Mouse (Mus musculus): ENCODE measurements around the gene D130052B06Rik. TPM values are rescaled to one million over a fixed set of nuclear protein-coding genes. Genes with fewer than 3 reads are reported as not detected.

D130052B06Rik gene
- polyA plus RNA-seq, 1 experiment from 2014 or later: 0.07 TPM

DNA sequence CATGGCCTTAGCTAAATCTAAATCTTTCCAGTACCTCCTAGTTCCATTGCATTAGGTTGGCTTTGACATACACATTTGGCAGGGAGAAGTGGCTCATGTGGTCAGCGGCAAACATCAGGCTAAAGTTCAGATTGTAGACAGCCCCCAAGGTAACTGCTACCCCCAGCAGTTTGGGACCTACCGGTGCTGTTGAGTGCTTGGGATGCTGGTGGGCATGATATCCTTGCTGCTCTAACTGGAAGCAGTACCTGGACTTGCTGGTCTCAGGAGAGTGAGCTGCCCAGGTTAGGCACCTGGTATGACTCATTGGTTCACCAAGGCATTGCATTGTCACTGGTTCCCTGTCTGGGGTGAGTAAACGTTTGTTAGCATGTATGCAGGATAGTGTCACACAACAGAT, 8.3 kb upstream of the D130052B06Rik start:
- WGBS: 94% methylated on average over 3 of the region's 3 CpGs
- ATAC-seq (ENCODE audit: insufficient number of reproducible peaks, low FRiP score, low TSS enrichment, low read depth) (no peak), DNase-seq (ENCODE audit: low spot score) (no peak)
- Histone ChIP-seq H3K4me2 (ENCODE audit: low read depth, severe bottlenecking) (no peak overlapping the region), H3K27ac (replicated peaks; ENCODE audit: low read depth, low read length) (no peak overlapping the region), H3K27me3 (ENCODE audit: control insufficient read depth, insufficient read depth, low read length) (no peaks in the 10 kb centered on the region), H3K9me3 (ENCODE audit: control insufficient read depth, low read length) (no peaks in the 10 kb centered on the region), H3K4me3 (ENCODE audit: low read depth, low read length) (no peak overlapping the region), H3K9ac (ENCODE audit: low read length) (no peak overlapping the region), H3K36me3 (ENCODE audit: control insufficient read depth, insufficient read depth, low read length) (no peaks in the 10 kb centered on the region), H3K4me1 (ENCODE audit: control insufficient read depth, insufficient read depth, low read length) (no peaks in the 10 kb centered on the region)

DNA sequence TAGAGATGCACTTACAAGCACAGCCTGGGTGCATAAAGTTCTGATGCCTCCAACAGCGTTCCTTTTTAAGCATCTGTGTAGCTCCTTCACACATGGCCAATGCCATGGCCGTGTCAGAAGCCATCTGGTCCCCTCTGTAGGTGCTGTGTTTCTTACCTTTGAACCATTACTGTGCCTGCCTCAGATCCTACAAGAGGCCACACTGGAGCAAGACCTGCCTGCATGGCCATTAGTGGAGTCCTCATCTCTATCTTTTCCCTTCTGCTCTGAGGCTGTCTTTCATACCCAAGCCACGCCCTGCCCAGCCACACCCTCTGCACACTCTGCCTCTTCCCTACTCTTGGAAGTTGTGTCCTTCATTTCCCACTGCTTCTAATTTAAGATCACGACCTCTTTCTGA, 6.3 kb upstream of the D130052B06Rik start:
- ATAC-seq (ENCODE audit: insufficient number of reproducible peaks, low FRiP score, low TSS enrichment, low read depth) (no peak), DNase-seq (ENCODE audit: low spot score) (no peak)
- Histone ChIP-seq H3K9me3 (ENCODE audit: control insufficient read depth, low read length) (no peaks in the 10 kb centered on the region), H3K9ac (ENCODE audit: low read length) (no peak overlapping the region), H3K27ac (replicated peaks; ENCODE audit: low read depth, low read length) (no peak overlapping the region), H3K4me3 (ENCODE audit: low read depth, low read length) (no peak overlapping the region), H3K4me2 (ENCODE audit: low read depth, severe bottlenecking) (no peak overlapping the region), H3K36me3 (ENCODE audit: control insufficient read depth, insufficient read depth, low read length) (no peaks in the 10 kb centered on the region), H3K27me3 (ENCODE audit: control insufficient read depth, insufficient read depth, low read length) (no peaks in the 10 kb centered on the region), H3K4me1 (ENCODE audit: control insufficient read depth, insufficient read depth, low read length) (no peaks in the 10 kb centered on the region)
- 81% methylated on average over 4 of the region's 4 CpGs for WGBS

GRCm38 (mm10) chr11:33596655-33597054, 2.4 kb upstream of the D130052B06Rik start:
- H3K36me3 ChIP-seq (ENCODE audit: control insufficient read depth, insufficient read depth, low read length): no peaks in the 10 kb centered on the region
- WGBS: 84% methylated on average over 4 of the region's 4 CpGs
- H3K4me3 ChIP-seq (ENCODE audit: low read depth, low read length): no peak overlapping the region
- no peak overlapping the region for H3K27ac ChIP-seq (replicated peaks; ENCODE audit: low read depth, low read length)
- ATAC-seq (ENCODE audit: insufficient number of reproducible peaks, low FRiP score, low TSS enrichment, low read depth) (no peak), DNase-seq (ENCODE audit: low spot score) (no peak)
- H3K27me3 ChIP-seq (ENCODE audit: control insufficient read depth, insufficient read depth, low read length): no peaks in the 10 kb centered on the region
- H3K9me3 ChIP-seq (ENCODE audit: control insufficient read depth, low read length): no peaks in the 10 kb centered on the region
- no peak overlapping the region for H3K9ac ChIP-seq (ENCODE audit: low read length)
- H3K4me2 ChIP-seq (ENCODE audit: low read depth, severe bottlenecking): no peak overlapping the region
- no peaks in the 10 kb centered on the region for H3K4me1 ChIP-seq (ENCODE audit: control insufficient read depth, insufficient read depth, low read length)

DNA sequence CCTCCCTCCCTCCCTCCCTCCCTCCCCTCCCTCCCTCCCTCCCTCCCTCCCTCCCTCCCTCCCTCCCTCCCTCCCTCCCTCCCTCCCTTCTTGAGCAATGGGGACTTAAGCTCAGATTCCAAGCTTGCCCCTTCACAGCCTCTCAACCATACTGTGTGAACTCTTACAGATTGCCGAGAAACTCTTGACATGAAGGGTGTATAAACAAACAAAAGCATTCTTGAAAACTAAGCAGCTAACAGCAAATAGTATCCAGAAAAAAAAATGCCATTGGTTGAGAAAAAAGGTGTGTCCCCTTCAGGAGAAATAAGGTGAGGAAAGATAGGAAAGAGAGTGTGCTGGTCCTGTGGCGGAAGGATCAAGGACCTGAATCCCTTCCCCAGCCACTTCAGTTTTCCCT, 4.1 kb downstream of the D130052B06Rik start:
- H3K36me3 ChIP-seq (ENCODE audit: control insufficient read depth, insufficient read depth, low read length): no peaks in the 10 kb centered on the region
- H3K9ac ChIP-seq (ENCODE audit: low read length): no peak overlapping the region
- no peak for DNase-seq (ENCODE audit: low spot score)
- no peak overlapping the region for H3K4me2 ChIP-seq (ENCODE audit: low read depth, severe bottlenecking)
- no peak for ATAC-seq (ENCODE audit: insufficient number of reproducible peaks, low FRiP score, low TSS enrichment, low read depth)
- 74% methylated on average over 2 of the region's 2 CpGs for WGBS
- H3K27me3 ChIP-seq (ENCODE audit: control insufficient read depth, insufficient read depth, low read length): no peaks in the 10 kb centered on the region
- H3K4me1 ChIP-seq (ENCODE audit: control insufficient read depth, insufficient read depth, low read length): 0 out of 2 replicates have a peak, but pooled peaks cover 3% of the 10 kb centered on the region
- H3K27ac ChIP-seq (replicated peaks; ENCODE audit: low read depth, low read length): no peak overlapping the region
- H3K4me3 ChIP-seq (ENCODE audit: low read depth, low read length): no peak overlapping the region
- no peaks in the 10 kb centered on the region for H3K9me3 ChIP-seq (ENCODE audit: control insufficient read depth, low read length)

DNA sequence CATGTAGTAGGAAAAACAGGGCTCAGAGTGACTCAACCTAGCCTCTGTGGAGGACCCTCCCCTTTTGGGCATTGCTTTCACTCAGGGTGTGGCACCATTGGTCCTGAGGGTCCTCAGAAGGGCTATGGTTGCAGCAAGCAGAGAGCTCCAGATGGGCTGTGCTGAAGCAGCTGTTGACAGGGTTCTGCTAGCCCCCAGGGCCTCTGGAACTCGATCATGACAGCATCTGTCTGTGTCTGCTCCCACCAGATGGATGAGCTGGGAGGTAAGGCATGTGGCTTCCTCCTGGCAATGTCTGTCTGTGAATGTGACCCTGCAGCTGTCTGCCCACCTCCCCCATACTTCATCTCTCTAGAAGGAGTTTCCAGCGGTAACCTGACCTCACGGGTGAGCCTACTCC, 8.7 kb downstream of the D130052B06Rik start:
- 9% methylated on average over 3 of the region's 3 CpGs for WGBS
- no peak overlapping the region for H3K27ac ChIP-seq (replicated peaks; ENCODE audit: low read depth, low read length)
- ATAC-seq (ENCODE audit: insufficient number of reproducible peaks, low FRiP score, low TSS enrichment, low read depth): peak; percentile 73; the same call in 1 of the 2 replicates
- H3K4me3 ChIP-seq (ENCODE audit: low read depth, low read length): no peak overlapping the region
- H3K9ac ChIP-seq (ENCODE audit: low read length): no peak overlapping the region
- no peaks in the 10 kb centered on the region for H3K36me3 ChIP-seq (ENCODE audit: control insufficient read depth, insufficient read depth, low read length)
- DNase-seq (ENCODE audit: low spot score): no peak
- H3K4me1 ChIP-seq (ENCODE audit: control insufficient read depth, insufficient read depth, low read length): 0 out of 2 replicates have a peak, but pooled peaks cover 3% of the 10 kb centered on the region
- H3K4me2 ChIP-seq (ENCODE audit: low read depth, severe bottlenecking): no peak overlapping the region
- no peaks in the 10 kb centered on the region for H3K9me3 ChIP-seq (ENCODE audit: control insufficient read depth, low read length)
- no peaks in the 10 kb centered on the region for H3K27me3 ChIP-seq (ENCODE audit: control insufficient read depth, insufficient read depth, low read length)

DNA sequence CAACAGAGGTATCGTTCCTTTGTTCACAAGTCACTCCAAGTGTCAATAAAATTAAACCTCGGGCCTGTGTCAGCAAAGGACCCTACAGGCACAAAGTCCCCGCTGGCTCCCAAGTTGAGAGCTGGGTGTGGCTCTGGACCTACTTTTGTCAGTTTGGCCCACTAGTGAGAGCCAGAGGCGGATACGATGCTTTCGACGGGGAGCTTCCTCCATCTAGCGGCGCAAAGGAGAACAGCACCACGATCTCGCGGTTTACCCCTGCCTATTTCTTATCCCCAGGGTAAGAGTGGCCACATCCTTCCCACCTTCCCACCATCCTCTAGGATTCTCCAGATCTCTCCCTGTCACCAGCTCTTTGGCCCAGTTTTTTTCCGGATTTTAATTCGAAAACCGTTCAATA, 15.1 kb downstream of the D130052B06Rik start:
- H3K4me3 ChIP-seq (ENCODE audit: low read depth, low read length): no peak overlapping the region
- no peak overlapping the region for H3K4me2 ChIP-seq (ENCODE audit: low read depth, severe bottlenecking)
- H3K27ac ChIP-seq (replicated peaks; ENCODE audit: low read depth, low read length): no peak overlapping the region
- H3K27me3 ChIP-seq (ENCODE audit: control insufficient read depth, insufficient read depth, low read length): no peaks in the 10 kb centered on the region
- H3K36me3 ChIP-seq (ENCODE audit: control insufficient read depth, insufficient read depth, low read length): no peaks in the 10 kb centered on the region
- DNase-seq (ENCODE audit: low spot score): peak; percentile 85
- H3K9ac ChIP-seq (ENCODE audit: low read length): no peak overlapping the region
- WGBS: 6% methylated on average over 15 of the region's 15 CpGs
- no peaks in the 10 kb centered on the region for H3K4me1 ChIP-seq (ENCODE audit: control insufficient read depth, insufficient read depth, low read length)
- peak; percentile 57 for ATAC-seq (ENCODE audit: insufficient number of reproducible peaks, low FRiP score, low TSS enrichment, low read depth)
- H3K9me3 ChIP-seq (ENCODE audit: control insufficient read depth, low read length): no peaks in the 10 kb centered on the region

DNA sequence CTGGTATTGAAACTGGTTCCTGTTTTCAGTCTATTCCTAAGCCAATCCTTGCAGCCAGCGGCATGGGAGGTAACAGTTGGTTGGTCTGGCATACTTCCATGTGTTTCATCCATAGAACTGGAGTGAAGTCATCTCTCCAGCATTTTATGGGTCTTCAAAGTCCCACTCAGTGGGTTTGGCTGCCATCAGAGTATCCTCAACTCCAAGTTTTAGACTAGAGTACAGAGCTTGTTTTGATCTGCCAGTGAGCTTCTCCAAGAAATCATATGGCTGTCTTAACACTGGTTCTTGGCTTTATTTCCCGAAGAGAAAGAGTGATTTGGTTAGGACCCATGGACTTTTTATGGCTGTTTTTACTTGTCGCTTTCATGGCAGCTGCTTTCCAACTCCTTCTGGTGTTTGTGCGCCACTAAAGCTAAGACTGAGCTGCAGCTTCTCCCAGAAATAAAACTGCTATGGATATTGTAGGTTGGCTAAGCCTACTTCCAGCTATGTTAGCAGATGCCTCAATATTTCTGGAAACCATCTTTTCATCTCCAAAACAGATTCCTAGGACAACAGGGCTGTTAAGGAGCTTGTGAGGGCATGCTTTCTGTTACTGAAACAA, 28.1 kb downstream of the D130052B06Rik start:
- Histone ChIP-seq H3K36me3 (ENCODE audit: control insufficient read depth, insufficient read depth, low read length) (no peaks in the 10 kb centered on the region), H3K4me1 (ENCODE audit: control insufficient read depth, insufficient read depth, low read length) (no peaks in the 10 kb centered on the region), H3K27me3 (ENCODE audit: control insufficient read depth, insufficient read depth, low read length) (no peaks in the 10 kb centered on the region), H3K4me3 (ENCODE audit: low read depth, low read length) (no peak overlapping the region), H3K27ac (replicated peaks; ENCODE audit: low read depth, low read length) (no peak overlapping the region), H3K4me2 (ENCODE audit: low read depth, severe bottlenecking) (no peak overlapping the region), H3K9me3 (ENCODE audit: control insufficient read depth, low read length) (no peaks in the 10 kb centered on the region), H3K9ac (ENCODE audit: low read length) (no peak overlapping the region)
- WGBS: 88% methylated on average over 4 of the region's 4 CpGs
- DNase-seq (ENCODE audit: low spot score) (no peak), ATAC-seq (ENCODE audit: insufficient number of reproducible peaks, low FRiP score, low TSS enrichment, low read depth) (no peak)

- H3K36me3 ChIP-seq (ENCODE audit: control insufficient read depth, insufficient read depth, low read length): no peaks in the 10 kb centered on the region
- no peaks in the 10 kb centered on the region for H3K9me3 ChIP-seq (ENCODE audit: control insufficient read depth, low read length)
- DNase-seq (ENCODE audit: low spot score) (no peak), ATAC-seq (ENCODE audit: insufficient number of reproducible peaks, low FRiP score, low TSS enrichment, low read depth) (no peak)
- H3K27me3 ChIP-seq (ENCODE audit: control insufficient read depth, insufficient read depth, low read length): no peaks in the 10 kb centered on the region
- no peaks in the 10 kb centered on the region for H3K4me1 ChIP-seq (ENCODE audit: control insufficient read depth, insufficient read depth, low read length)
- 90% methylated on average over 2 of the region's 2 CpGs for whole genome bisulfite sequencing
- no peak overlapping the region for H3K27ac ChIP-seq (replicated peaks; ENCODE audit: low read depth, low read length)
- H3K4me3 ChIP-seq (ENCODE audit: low read depth, low read length): no peak overlapping the region
- no peak overlapping the region for H3K4me2 ChIP-seq (ENCODE audit: low read depth, severe bottlenecking)
- H3K9ac ChIP-seq (ENCODE audit: low read length): no peak overlapping the region
Measured at GRCm38 (mm10) chr11:33637107-33637506, 38.0 kb downstream of the D130052B06Rik start.

DNA sequence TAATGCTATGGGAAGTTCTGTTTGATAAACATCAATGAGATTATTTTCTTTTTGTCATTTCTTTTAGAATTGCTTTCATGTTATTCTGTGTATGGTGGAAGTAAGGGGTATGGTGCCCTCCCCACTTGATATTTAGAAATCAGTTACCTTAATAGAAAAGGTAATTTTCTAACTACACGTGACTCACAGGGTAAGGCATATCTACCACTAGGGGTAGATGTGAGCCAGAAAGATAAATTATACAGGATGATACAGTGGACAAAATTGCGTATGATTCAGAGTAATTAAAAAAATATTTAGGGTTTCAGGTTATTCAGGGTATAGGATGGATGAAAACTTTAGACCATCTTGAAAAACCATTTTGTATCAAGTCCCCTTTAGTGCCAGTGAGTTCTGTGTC, 50.3 kb downstream of the D130052B06Rik start:
- no peaks in the 10 kb centered on the region for H3K27me3 ChIP-seq (ENCODE audit: control insufficient read depth, insufficient read depth, low read length)
- no peak overlapping the region for H3K4me2 ChIP-seq (ENCODE audit: low read depth, severe bottlenecking)
- WGBS: 87% methylated on average over 2 of the region's 2 CpGs
- H3K4me3 ChIP-seq (ENCODE audit: low read depth, low read length): no peak overlapping the region
- H3K9me3 ChIP-seq (ENCODE audit: control insufficient read depth, low read length): no peaks in the 10 kb centered on the region
- H3K36me3 ChIP-seq (ENCODE audit: control insufficient read depth, insufficient read depth, low read length): no peaks in the 10 kb centered on the region
- no peak overlapping the region for H3K27ac ChIP-seq (replicated peaks; ENCODE audit: low read depth, low read length)
- no peaks in the 10 kb centered on the region for H3K4me1 ChIP-seq (ENCODE audit: control insufficient read depth, insufficient read depth, low read length)
- ATAC-seq (ENCODE audit: insufficient number of reproducible peaks, low FRiP score, low TSS enrichment, low read depth) (no peak), DNase-seq (ENCODE audit: low spot score) (no peak)
- H3K9ac ChIP-seq (ENCODE audit: low read length): no peak overlapping the region
